Mouse (Mus musculus) MEL (cell line): ENCODE measurements around the gene Comt. TPM values are rescaled to one million over a fixed set of nuclear protein-coding genes. Genes with fewer than 3 reads are reported as not detected.
A peak's percentile ranks its signal among the peaks of the same experiment; 100 is the strongest.

Source experiments
- DNase-seq: peaks from one replicate; pipeline ENCODE4 v3.0.0; 2011; ENCODE audit warnings: low read depth, low spot score
- H3K27ac ChIP-seq: 2 replicates; pipeline ENCODE4 v1.5.1; 2012; ENCODE audit warnings: low read depth, mild to moderate bottlenecking, control low read depth, low read length, moderate library complexity; ENCODE audit not compliant: control insufficient read depth
- H3K27me3 ChIP-seq, 2 experiments: fragments of 150-350 bp in 1 of 2; sonication (generic) in 1 of 2; 2 replicates each; pipeline ENCODE4 v1.6.1; 2012; ENCODE audit warnings: low read length in 2 of 2, mild to moderate bottlenecking in 2 of 2, improper control_type of control experiment in 1 of 2, moderate library complexity in 1 of 2; ENCODE audit not compliant: insufficient read depth in 2 of 2, control insufficient read depth in 1 of 2
- H3K36me3 ChIP-seq, 2 experiments: 2 replicates each; pipeline ENCODE4 v1.6.1; 2012 to 2014; ENCODE audit warnings: low read length in 2 of 2, improper control_type of control experiment in 1 of 2, inconsistent platforms in 1 of 2, mild to moderate bottlenecking in 1 of 2; ENCODE audit not compliant: insufficient read depth in 2 of 2, control insufficient read depth in 1 of 2
- H3K4me1 ChIP-seq, 2 experiments: fragments of 150-350 bp in 1 of 2; sonication (generic) in 1 of 2; 2 replicates each; pipeline ENCODE4 v1.6.1; 2012; ENCODE audit warnings: low read length in 2 of 2, improper control_type of control experiment in 1 of 2, mild to moderate bottlenecking in 1 of 2; ENCODE audit not compliant: insufficient read depth in 2 of 2, control insufficient read depth in 1 of 2
- H3K4me3 ChIP-seq, 2 experiments: fragments of 150-350 bp in 1 of 2; sonication (generic) in 1 of 2; 2 replicates each; pipeline ENCODE4 v1.5.1; 2012; ENCODE audit warnings: low read depth in 2 of 2, low read length in 2 of 2, mild to moderate bottlenecking in 2 of 2, moderate library complexity in 2 of 2, control low read depth in 1 of 2, improper control_type of control experiment in 1 of 2; ENCODE audit not compliant: control insufficient read depth in 1 of 2, insufficient read depth in 1 of 2
- H3K79me2 ChIP-seq: 2 replicates; pipeline ENCODE4 v1.6.1; 2012; ENCODE audit warnings: mild to moderate bottlenecking, low read length, moderate library complexity; ENCODE audit not compliant: control insufficient read depth, poor library complexity, insufficient read depth
- H3K9ac ChIP-seq: 2 replicates; pipeline ENCODE4 v1.6.1; 2012; ENCODE audit warnings: low read depth, mild to moderate bottlenecking, control low read depth, low read length, moderate library complexity; ENCODE audit not compliant: control insufficient read depth, poor library complexity, severe bottlenecking
- H3K9me3 ChIP-seq: fragments of 150-350 bp; sonication (generic); replicated peaks from 2 replicates; pipeline ENCODE4 v1.6.1; 2012; ENCODE audit warnings: mild to moderate bottlenecking, low read length, improper control_type of control experiment, moderate library complexity; ENCODE audit not compliant: insufficient read depth
- CHD1 ChIP-seq: IDR thresholded peaks from 2 replicates; pipeline ENCODE4 v1.6.1; 2012; ENCODE audit warnings: low read depth, mild to moderate bottlenecking, inconsistent platforms, low read length, improper control_type of control experiment
- CHD2 ChIP-seq: IDR thresholded peaks from 2 replicates; pipeline ENCODE4 v1.6.1; 2011; ENCODE audit warnings: low read length, improper control_type of control experiment
- E2F4 ChIP-seq: IDR thresholded peaks from 2 replicates; pipeline ENCODE4 v1.6.1; 2011; ENCODE audit warnings: low read depth, low read length, improper control_type of control experiment, borderline replicate concordance
- EP300 ChIP-seq, 2 experiments: IDR thresholded peaks; 2 replicates each; pipeline ENCODE4 v1.6.1; 2011; ENCODE audit warnings: improper control_type of control experiment in 2 of 2, low read length in 2 of 2, low read depth in 1 of 2, mild to moderate bottlenecking in 1 of 2
- HCFC1 ChIP-seq: IDR thresholded peaks from 2 replicates; pipeline ENCODE4 v1.6.1; 2012; ENCODE audit warnings: low read depth, mild to moderate bottlenecking, inconsistent platforms, low read length, improper control_type of control experiment, moderate library complexity
- KAT2A ChIP-seq: conservative IDR thresholded peaks from 2 replicates; pipeline ENCODE4 v1.6.1; 2012; ENCODE audit warnings: low read depth, low read length, improper control_type of control experiment, inconsistent platforms
- MYB ChIP-seq: IDR thresholded peaks from 2 replicates; pipeline ENCODE4 v1.6.1; 2011; ENCODE audit warnings: mild to moderate bottlenecking, low read depth, low read length, improper control_type of control experiment
- MYC ChIP-seq: IDR thresholded peaks from 2 replicates; pipeline ENCODE4 v1.6.1; 2011; ENCODE audit warnings: low read depth, mild to moderate bottlenecking, low read length, improper control_type of control experiment, moderate library complexity
- NELFE ChIP-seq: IDR thresholded peaks from 2 replicates; pipeline ENCODE4 v1.6.1; 2011; ENCODE audit warnings: low read depth, low read length, improper control_type of control experiment
- NRF1 ChIP-seq: IDR thresholded peaks from 2 replicates; pipeline ENCODE4 v1.6.1; 2014; ENCODE audit warnings: low read depth, mild to moderate bottlenecking, inconsistent platforms, low read length, improper control_type of control experiment, moderate library complexity; ENCODE audit not compliant: poor library complexity, insufficient read depth, severe bottlenecking
- POLR2AphosphoS2 ChIP-seq: IDR thresholded peaks from 2 replicates; pipeline ENCODE4 v1.6.1; 2011; ENCODE audit warnings: low read length, improper control_type of control experiment
- RAD21 ChIP-seq: IDR thresholded peaks from 2 replicates; pipeline ENCODE4 v1.6.1; 2011; ENCODE audit warnings: mild to moderate bottlenecking, low read depth, low read length, improper control_type of control experiment
- SIN3A ChIP-seq: IDR thresholded peaks from 2 replicates; pipeline ENCODE4 v1.6.1; 2012; ENCODE audit warnings: low read length, improper control_type of control experiment, inconsistent platforms
- TAL1 ChIP-seq: IDR thresholded peaks from 2 replicates; pipeline ENCODE4 v1.6.1; 2012; ENCODE audit warnings: mild to moderate bottlenecking, inconsistent platforms, low read length, moderate library complexity, mixed read lengths
- TCF12 ChIP-seq: IDR thresholded peaks from 2 replicates; pipeline ENCODE4 v1.6.1; 2014; ENCODE audit warnings: low read depth, mild to moderate bottlenecking, inconsistent platforms, low read length, improper control_type of control experiment, moderate library complexity
- UBTF ChIP-seq: IDR thresholded peaks from 2 replicates; pipeline ENCODE4 v1.6.1; 2012; ENCODE audit warnings: low read depth, mild to moderate bottlenecking, inconsistent platforms, low read length, improper control_type of control experiment, moderate library complexity, borderline replicate concordance; ENCODE audit not compliant: insufficient read depth
- USF1 ChIP-seq: IDR thresholded peaks from 2 replicates; pipeline ENCODE4 v1.6.1; 2014; ENCODE audit warnings: low read depth, mild to moderate bottlenecking, inconsistent platforms, low read length, improper control_type of control experiment, moderate library complexity
- ZKSCAN1 ChIP-seq: IDR thresholded peaks from 2 replicates; pipeline ENCODE4 v1.6.1; 2012; ENCODE audit warnings: low read depth, mild to moderate bottlenecking, inconsistent platforms, low read length, improper control_type of control experiment, moderate library complexity
- ZMIZ1 ChIP-seq: IDR thresholded peaks from 2 replicates; pipeline ENCODE4 v1.6.1; 2012; ENCODE audit warnings: low read depth, mild to moderate bottlenecking, inconsistent platforms, low read length, improper control_type of control experiment, moderate library complexity
- polyA plus RNA-seq, 2 experiments: library from polyadenylated mRNA; stranded (reverse) in 1 of 2; unstranded in 1 of 2; fragments of >175 nt in 1 of 2; fragments of >200 nt in 1 of 2; gene quantifications; 2 replicates each; pipeline versions ENCODE4 v1.2.1 to v1.2.4; 2012; ENCODE audit warnings: low replicate concordance in 2 of 2, low read depth in 1 of 2; ENCODE audit not compliant: insufficient read length in 2 of 2, insufficient read depth in 1 of 2, missing spikeins in 1 of 2
- total RNA-seq: library from RNA; depleted of rRNA; stranded (reverse); fragments of 300-350 nt; gene quantifications from 2 replicates; pipeline ENCODE4 v1.2.3, GENCODE M21; 2012

Gene Comt
- total and polyA plus RNA-seq, 3 experiments, result 62.5 to 71.8 TPM; not detected in 1

DNA sequence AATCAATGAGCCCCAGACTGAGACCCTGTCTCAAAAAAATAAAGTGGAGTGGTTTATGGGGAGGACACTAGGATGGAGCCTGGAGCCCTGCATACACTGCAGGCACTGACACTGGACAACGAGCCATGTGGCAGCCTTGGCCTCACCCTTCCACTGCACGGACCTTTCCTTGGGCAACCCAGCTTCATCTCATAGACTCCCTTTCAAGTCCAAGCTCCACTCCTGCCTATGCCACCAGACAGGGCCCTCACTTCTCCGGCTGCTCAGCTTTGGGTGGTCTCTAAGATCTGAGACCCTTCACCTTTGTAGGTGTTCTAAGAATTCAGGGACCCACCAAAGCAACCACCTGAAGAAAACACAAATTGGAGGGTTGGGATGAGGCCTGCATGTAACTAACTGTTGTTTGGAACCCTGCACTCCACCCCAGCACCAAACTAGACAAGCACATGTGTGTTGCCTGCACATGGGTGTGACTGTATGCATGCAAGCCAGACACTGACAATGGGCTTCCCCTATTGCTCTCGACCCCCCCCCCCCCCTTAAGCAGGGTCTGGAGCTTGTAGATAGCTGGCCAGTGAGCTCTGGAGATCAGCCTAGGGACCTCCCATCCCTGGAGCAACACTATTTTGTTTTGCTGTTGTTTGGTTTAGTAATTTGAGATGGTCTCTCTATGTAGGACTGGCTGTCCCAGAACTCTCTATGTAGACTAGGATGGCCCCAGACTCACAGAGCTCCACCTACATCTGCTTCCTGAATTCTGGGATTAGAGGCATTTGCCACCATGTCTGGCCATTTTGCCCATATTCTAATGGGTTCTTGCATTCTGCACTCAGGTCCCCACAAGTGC is 7.7 kb downstream of the Comt start (continued):
- TF ChIP-seq SIN3A, result no peak
- 0 out of 2 replicates have a peak, but pooled peaks have one; percentile 21 for TF ChIP-seq MYC
- TF ChIP-seq KAT2A, result no peak
- no peak for TF ChIP-seq USF1

DNA sequence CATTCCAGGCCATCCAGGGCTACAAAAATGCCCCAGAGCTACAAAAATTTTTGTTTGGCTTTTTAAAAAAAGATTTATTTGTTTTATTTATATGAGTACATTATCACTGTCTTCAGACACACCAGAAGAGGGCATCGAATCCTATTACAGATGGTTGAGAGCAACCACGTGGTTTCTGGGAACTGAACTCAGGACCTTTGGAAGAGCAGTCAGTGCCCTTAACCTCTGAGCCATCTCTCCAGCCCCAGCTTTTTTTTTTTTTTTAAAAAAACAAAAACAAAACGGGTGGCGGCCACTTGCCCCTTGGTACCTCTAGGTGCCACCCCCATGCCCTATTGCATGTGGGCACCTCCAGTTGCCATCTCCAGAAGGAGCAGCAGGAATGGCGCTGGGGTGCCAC is 9.2 kb downstream of the Comt start:
- H3K4me1 ChIP-seq, result peaks cover 24 to 31% of the 10 kb centered on the region in 2 experiments

DNA sequence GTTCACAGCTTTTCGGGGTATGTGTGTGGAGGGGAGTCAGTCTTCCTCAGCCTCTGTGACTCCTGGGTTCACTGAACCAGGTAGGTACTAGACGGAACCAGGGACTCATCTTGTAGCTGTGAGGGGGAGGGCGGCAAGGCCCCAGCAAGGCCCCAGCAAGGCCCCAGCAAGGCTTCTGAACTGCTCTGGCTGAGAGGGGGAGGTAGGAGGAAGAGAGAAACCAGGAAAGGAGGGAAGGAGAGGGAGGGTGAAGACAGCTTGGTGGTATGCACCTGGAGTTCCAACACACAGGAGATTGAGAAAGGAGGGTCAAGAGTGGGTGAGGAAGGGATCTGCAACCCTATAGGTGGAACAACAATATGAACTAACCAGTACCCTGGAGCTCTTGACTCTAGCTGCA is 9.8 kb downstream of the Comt start:
- TF ChIP-seq ZKSCAN1 (no peak), E2F4 (no peak), UBTF (no peak), HCFC1 (no peak), POLR2AphosphoS2 (no peak), RAD21 (no peak), NELFE (no peak)
- Histone ChIP-seq H3K27ac (no peak overlapping the region), H3K4me3 (no peak overlapping the region), H3K9ac (no peak overlapping the region), H3K9me3 (no peaks in the 10 kb centered on the region), H3K27me3 (no peaks in the 10 kb centered on the region), H3K4me1 (peaks cover 27 to 33% of the 10 kb centered on the region in 2 experiments), H3K36me3 (peaks cover 4 to 35% of the 10 kb centered on the region in 2 experiments), H3K79me2 (no peaks in the 10 kb centered on the region; the same call in 1 of the 2 replicates)
- no peak for DNase-seq

More for the DNA sequence above, 9.2 kb downstream of the Comt start:
- H3K9me3 ChIP-seq, result no peaks in the 10 kb centered on the region
- H3K4me3 ChIP-seq, result no peak overlapping the region
- H3K79me2 ChIP-seq, result no peaks in the 10 kb centered on the region; the same call in 1 of the 2 replicates
- no peak for DNase-seq
- no peak overlapping the region for H3K9ac ChIP-seq
- H3K27ac ChIP-seq, result no peak overlapping the region
- H3K36me3 ChIP-seq, result peaks cover 4 to 33% of the 10 kb centered on the region in 2 experiments
- no peak for TF ChIP-seq EP300 (IDR thresholded peaks at IDR 0.05; ENCODE audit: low read depth in 1 of 2, low read length in 2 of 2)
- no peak for TF ChIP-seq CHD2
- TF ChIP-seq HCFC1, result no peak
- no peak for TF ChIP-seq NELFE
- TF ChIP-seq KAT2A, result no peak
- TF ChIP-seq ZMIZ1, result no peak
- no peak for TF ChIP-seq UBTF
- no peak for TF ChIP-seq MYB
- TF ChIP-seq CHD1, result no peak
- TF ChIP-seq TCF12, result no peak
- no peak for TF ChIP-seq TAL1
- no peak for TF ChIP-seq NRF1
- H3K27me3 ChIP-seq, result no peaks in the 10 kb centered on the region
